Mouse (Mus musculus) neural tube, embryonic 11.5 days (tissue): Measurements from ENCODE around the gene Stpg1. TPM values are rescaled to one million over a fixed set of nuclear protein-coding genes. Genes with fewer than 3 reads are reported as not detected.

Source experiments
- microRNA-seq: library from miRNA; unstranded; fragments of <30 nt; microRNA quantifications from one replicate; pipeline ENCODE4, GENCODE M21; 2016
- polyA plus RNA-seq: library from polyadenylated mRNA; unstranded; fragments of >200 nt; fragmentation: Nextera tagmentation; extraction: Ambion mirVana; gene quantifications from 2 replicates; pipeline ENCODE4 v1.2.1, GENCODE M21; 2014

Gene Stpg1
- polyA plus RNA-seq, 1 experiment from 2014 or later = 0.37 TPM

Small RNA genes within 50 kb of the gene (microRNA-seq; reads per million reads assigned to microRNA genes)
- gene Gm25317 = not detected

Other genes with a start within 250 kb of the Stpg1 start
- gene Clic4, start 222.0 kb upstream of the Stpg1 start, polyA plus RNA-seq = 148 and 157 TPM in 2 replicates
- gene Srrm1, start 141.5 kb upstream of the Stpg1 start, polyA plus RNA-seq = 168 and 191 TPM in 2 replicates
- 0.97 and 1.5 TPM in 2 replicates for gene Ncmap, start 96.6 kb upstream of the Stpg1 start, polyA plus RNA-seq
- 12.5 and 13.0 TPM in 2 replicates for gene Rcan3, start 60.9 kb upstream of the Stpg1 start, polyA plus RNA-seq
- 2.1 and 4.4 TPM in 2 replicates for gene Nipal3, start 248 bp downstream of the Stpg1 start, polyA plus RNA-seq
- gene Grhl3, start 78.8 kb downstream of the Stpg1 start, polyA plus RNA-seq = 4.2 and 4.3 TPM in 2 replicates
- gene Ifnlr1, start 191.5 kb downstream of the Stpg1 start, polyA plus RNA-seq = 0.05 and 0.16 TPM in 2 replicates
- not detected in 2 replicates for gene Il22ra1, start 233.4 kb downstream of the Stpg1 start, polyA plus RNA-seq